Mouse (Mus musculus) ES-Bruce4 (cell line): ENCODE measurements at regions not wholly inside any gene's neighbourhood (a gene's known extent, or its start where the extent isn't known, plus 50 kb on each side); places are given as distances from the start of the nearest gene placed in this dataset.

Source experiments
- EP300 ChIP-seq: IDR thresholded peaks from 2 replicates; pipeline ENCODE4 v1.6.1; 2011; ENCODE audit warnings: low read depth, low read length; ENCODE audit not compliant: insufficient read depth
- POLR2A ChIP-seq: IDR thresholded peaks from one replicate; pipeline ENCODE4 v1.8.1; 2011; ENCODE audit warnings: low read length; ENCODE audit not compliant: insufficient read depth

DNA sequence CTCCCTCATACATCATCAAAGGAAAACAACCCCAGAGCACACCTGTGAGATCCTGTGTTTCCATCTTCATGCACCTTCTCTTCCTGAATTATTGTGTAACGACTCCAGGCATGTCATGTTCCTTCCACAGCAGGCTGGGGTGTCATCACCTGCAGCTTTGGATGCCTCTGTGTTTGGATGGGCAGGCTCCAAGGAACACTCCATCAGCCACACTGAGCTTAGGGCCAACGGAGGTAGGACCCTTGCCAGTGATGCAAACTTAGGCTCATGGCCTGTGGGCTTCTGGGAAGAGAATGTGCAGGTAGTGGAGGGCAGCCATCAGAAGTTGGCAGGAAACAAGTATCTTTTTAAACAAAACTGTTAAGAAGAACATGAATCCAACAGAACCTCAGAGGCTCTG, 109.8 kb downstream of the Fam76b start:
- TF ChIP-seq POLR2A (no peak), EP300 (no peak)
